Mouse (Mus musculus) ES-Bruce4 (cell line): Measurements from ENCODE around the gene Rasl12.

Experiments used
- CTCF ChIP-seq: IDR thresholded peaks from one replicate; pipeline ENCODE4 v1.8.1; 2011; ENCODE audit warnings: low read depth, low read length
- EP300 ChIP-seq: IDR thresholded peaks from 2 replicates; pipeline ENCODE4 v1.6.1; 2011; ENCODE audit warnings: low read depth, low read length; ENCODE audit not compliant: insufficient read depth

DNA sequence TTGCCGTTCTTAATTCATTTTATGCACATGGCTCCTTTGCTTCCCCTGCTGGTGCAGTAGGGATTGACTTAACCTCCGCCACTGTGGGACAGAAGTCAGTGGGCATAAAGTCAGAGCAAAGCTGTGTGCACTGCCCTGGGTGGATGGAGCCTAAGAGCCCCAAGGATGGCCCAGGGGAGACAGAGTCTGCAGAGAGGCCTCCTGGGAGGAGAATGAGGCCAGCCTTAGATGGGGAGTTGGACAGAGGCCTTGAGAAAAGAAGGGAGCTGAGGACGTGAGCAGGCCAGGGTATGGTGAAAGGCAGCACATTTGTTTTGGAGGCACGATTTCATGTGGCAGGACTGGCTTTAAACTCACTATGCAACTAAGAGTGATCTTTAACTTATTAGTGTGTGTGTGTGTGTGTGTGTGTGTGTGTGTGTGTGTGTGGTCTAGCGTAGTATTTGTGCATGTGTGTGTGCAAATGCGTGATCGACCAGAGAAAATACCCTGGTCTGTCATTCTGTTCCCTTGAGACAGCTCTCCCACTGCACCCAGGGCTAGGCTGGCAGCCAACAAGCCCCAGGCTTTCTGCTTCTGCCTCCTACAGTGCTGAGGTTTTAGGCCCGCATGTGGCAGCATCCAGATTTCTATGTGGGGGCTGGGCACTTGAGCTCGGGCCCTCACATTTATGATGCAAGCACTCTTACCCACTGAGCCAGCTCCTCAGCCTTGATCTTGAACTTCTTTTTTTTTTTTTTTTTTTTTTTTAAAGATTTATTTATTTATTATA, 23.0 kb upstream of the Rasl12 start:
- TF ChIP-seq CTCF (no peak), EP300 (no peak)
